Mouse (Mus musculus) lung, adult 2 months (tissue): Measurements from ENCODE around the gene Vpreb1.

ENCODE experiments used
- CTCF ChIP-seq: fragments of 200-500 bp; IDR thresholded peaks from 2 replicates; pipeline ENCODE4 v1.5.1; 2011; ENCODE audit warnings: mild to moderate bottlenecking, low read length, control low read depth; ENCODE audit not compliant: insufficient read depth
- POLR2A ChIP-seq: fragments of 200-500 bp; IDR thresholded peaks from 2 replicates; pipeline ENCODE4 v1.6.1; 2011; ENCODE audit warnings: low read depth, mild to moderate bottlenecking, control low read depth, low read length, borderline replicate concordance; ENCODE audit errors: extremely low read depth

DNA sequence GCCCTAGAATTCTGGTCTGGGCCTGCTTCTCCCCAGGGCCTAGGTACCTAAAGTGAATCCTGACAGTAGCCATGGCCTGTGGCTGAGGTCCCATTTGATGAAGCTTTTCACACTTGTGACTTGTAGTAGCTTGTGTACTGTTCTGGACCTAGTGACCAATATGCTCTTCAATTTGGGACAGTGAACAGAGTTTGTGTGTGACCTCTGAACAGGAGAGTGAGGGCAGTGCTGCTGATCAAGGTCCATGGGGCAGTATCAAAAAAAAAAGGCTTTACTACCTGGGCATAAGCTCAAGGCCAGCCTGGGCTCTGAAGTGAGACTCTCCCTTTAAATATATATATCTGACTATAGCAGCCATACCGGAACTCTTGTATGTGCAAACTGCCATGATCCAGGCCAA lies 17.7 kb upstream of the Vpreb1 start:
- TF ChIP-seq CTCF, result no peak
- no peak for TF ChIP-seq POLR2A
